Mouse (Mus musculus) heart, postnatal 14 days (tissue): ENCODE data around the gene Trpm8. TPM values are rescaled to one million over a fixed set of nuclear protein-coding genes. Genes with fewer than 3 reads are reported as not detected.

Experiments used
- DNase-seq, 2 experiments: peaks; one replicate each; pipeline ENCODE4 v3.0.0; 2021 to 2022
- intact Hi-C: fragments of 180-260 bp; cut with DNase I; formaldehyde crosslinking; loops from one replicate; pipeline ENCODE4 v1.15.1; 2025
- total RNA-seq, 2 experiments: library from RNA; stranded (reverse); gene quantifications; 2 replicates each; pipeline ENCODE4 v1.2.3; 2021

Trpm8 gene
- total RNA-seq, 2 experiments from 2014 or later = not detected

GRCm38 (mm10) chr1:88418943-88419342 is 141.5 kb downstream of the Trpm8 start:
- intact Hi-C loops = no loop called here
- DNase-seq = no peak

- intact Hi-C loops = loop anchor here (5.0 kb wide), 1 partner anchor 775 kb away; no protein-coding TSS in a partner anchor
Observed at GRCm38 (mm10) chr1:88422045-88422444, 144.6 kb downstream of the Trpm8 start.

DNA sequence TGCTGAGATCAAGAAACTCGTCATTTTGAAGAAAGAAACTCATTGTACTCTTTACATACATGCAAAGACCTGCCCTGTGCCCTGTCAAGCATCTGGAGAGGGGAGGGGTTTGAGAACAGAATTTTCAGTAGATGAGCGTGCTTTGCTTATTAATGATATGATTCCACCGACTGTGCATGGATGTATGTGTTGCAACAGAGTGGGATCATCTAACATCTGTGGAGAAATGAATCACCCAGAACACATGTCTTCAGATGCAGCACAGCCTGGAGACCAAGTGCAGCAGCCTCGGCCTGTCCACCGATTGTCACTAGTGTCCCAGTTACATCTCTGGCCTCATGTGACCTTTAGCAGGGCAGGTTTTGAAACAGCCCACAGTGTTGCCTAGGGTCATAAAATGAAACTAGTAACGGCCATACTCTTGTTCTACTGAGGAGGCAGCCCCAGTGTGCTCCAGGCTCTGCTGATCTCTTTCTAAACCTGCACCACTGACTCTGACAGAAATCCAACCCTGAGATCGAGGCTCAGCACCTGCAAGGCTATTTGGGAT is 145.5 kb downstream of the Trpm8 start:
- intact Hi-C loops = loop anchor here (5.0 kb wide), 1 partner anchor 774 kb away; no protein-coding TSS in a partner anchor
- DNase-seq = no peak

More at GRCm38 (mm10) chr1:88422045-88422444, 144.6 kb downstream of the Trpm8 start:
- DNase-seq = no peak

GRCm38 (mm10) chr1:88424602-88425252 is 147.3 kb downstream of the Trpm8 start:
- intact Hi-C loops = loop anchor here (1.0 to 5.0 kb wide), 4 partner anchors 138 to 773 kb away; no protein-coding TSS in a partner anchor
- DNase-seq = peak; percentile 82 to 89

DNA sequence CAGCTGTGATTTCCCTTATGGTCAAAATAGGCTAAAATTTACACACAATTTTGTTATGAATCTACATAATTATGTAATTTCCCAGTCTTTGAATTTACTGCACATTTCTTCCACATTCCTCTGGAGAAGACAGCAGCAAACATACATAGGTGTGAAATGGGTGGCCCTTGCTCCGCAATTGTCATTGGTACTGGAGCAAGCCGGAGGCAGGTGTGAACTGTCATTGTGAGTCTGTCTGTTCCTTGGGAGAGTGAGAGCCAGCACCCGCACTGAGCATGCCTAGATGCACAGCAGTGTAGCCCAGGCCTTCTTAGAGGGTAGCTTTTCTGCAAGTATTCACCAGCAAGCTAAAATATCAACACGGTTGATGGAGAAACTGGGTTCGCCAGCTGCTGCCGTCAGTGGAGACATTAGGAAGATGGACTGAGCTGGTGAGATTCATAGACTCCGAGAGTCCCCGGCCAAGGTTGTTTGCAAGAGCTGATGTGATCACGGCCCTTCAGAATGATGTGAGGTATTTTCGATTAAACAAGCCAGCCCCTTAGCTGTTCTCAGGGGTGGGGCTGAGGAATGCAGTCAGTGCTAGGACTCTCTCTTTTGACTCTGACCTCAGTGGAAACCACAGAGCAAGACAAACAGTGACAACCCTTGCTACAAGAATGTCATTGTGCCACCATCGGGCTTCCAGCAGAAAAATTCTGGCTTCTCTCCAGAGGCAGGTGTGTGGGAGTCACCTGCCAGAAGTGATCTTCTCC is 150.7 kb downstream of the Trpm8 start:
- DNase-seq = no peak
- intact Hi-C loops = no loop called here

- DNase-seq = no peak
- intact Hi-C loops = no loop called here
Observed at GRCm38 (mm10) chr1:88429413-88429812, 152.0 kb downstream of the Trpm8 start.

DNA sequence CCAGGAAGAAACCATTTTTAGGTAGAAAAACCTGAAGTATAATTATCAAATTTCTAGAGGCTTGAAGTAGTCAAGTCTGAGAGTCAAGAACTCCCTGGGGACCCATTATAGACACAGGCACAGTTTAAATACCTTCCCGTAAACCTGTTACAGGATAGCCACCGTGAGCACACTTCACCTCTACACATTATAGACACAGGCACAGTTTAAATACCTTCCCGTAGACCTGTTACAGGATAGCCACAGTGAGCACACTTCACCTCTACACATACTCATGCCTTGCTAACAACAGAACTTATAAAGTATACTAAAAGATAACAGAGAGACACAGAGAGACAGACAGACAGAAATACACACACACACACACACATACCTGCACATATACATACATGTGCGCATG is 153.8 kb downstream of the Trpm8 start:
- intact Hi-C loops = no loop called here
- no peak for DNase-seq

DNA sequence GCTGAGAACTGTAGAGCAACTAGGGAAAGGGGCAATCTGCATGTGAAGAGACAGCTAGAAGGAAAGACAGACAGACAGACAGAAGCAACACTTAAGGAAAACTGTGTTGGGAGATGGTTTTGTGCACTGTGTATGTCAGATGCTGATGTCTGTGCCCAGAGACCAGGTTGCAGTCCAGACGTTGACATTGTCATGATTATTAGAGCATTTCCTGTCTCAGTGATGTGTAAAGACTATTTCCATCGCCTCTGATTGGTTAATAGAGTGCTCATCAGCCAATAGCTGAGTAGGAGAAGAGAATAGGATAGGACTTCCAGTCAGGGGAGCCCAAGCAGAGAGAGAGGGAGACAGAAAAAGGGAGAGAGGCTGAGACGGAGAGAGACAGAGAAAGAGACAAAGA is 155.1 kb downstream of the Trpm8 start:
- intact Hi-C loops = no loop called here
- DNase-seq = no peak

DNA sequence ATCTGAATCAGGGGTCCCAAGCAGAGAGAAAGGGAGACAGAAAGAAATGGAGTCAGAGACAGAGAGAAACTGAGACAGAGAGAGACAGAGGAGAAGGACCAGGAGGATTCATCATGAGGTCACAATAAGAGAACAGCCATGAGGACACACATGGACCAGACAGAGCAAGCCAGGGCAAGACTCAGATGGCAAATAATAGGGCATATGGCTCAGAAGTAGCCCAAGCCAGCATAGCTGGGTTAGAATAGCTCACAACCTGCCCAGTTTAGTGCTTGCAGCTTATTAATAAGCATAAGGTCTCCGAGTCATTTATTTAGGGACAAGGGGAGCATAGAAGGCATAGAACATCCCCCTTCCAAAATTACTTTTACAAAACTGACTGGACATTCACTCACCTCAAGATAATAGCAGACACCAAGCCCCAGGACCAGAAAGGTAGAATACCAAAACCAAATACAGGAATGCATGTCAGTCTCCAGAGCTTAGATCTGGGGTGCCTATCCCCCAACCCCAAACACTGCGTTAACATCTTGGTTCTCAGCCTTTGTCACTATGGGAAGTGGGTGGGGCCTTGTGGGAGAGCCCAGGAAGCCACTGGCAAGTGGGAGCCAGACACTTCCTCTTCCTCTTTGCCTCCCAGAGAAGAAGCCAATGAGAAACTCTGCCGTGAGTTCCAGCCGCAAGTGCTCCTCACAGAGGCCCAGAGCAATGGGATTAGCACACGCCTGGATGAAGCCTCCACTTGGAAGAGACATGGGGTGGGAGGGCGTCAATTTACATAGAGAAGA is 155.8 kb downstream of the Trpm8 start:
- DNase-seq = no peak
- intact Hi-C loops = no loop called here

GRCm38 (mm10) chr1:88434057-88434456 is 156.6 kb downstream of the Trpm8 start:
- intact Hi-C loops = no loop called here
- no peak for DNase-seq

DNA sequence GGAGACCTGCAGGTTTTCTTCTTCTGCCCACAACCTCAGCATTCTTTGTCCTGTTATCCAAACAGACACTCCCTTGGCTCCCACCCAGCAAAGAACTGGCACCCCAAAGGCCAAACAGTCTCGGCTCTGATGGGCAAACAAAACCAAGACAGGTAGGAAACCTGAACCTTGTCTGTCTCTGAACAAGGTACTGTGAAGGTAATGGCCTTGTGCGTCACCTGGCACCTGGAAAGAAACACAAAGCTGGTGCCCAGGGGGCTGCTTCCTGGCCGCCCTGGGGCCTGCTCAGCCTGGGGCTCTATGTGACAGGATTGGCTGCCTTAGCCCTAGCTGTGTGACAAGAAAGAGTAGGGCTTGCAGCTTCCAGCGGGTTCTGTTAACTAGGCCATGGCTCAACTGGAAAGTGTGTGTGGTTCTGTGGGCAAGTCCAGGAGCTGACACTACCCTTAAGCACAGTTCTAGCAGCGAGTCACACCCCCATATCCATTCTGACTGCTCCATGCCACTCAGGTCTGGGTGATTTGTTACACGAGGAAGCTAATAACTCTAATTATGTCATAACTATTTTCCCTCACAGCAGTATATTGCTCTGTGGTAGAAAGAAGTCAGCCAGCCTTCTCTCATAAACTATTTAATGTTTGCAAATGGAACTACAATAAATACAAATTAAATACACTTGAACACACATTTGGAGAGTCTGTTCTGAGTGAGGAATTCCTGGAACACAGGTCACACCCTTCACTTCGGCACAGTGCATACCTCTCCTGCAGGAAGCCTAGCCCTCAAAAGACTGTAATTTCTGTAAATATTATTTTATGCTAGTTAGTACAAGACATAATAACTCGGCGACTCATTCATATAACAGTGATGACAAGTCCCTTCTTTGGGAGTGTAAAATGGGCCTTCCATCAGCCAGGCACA is 160.0 kb downstream of the Trpm8 start:
- DNase-seq = no peak
- intact Hi-C loops = no loop called here

Other genes with a start within 250 kb of the Trpm8 start
- gene Ugt1a10, start 222.3 kb upstream of the Trpm8 start, total RNA-seq = not detected
- not detected for gene Ugt1a9, start 206.9 kb upstream of the Trpm8 start, total RNA-seq
- not detected for gene Ugt1a8, start 189.8 kb upstream of the Trpm8 start, total RNA-seq
- gene Ugt1a7c, start 182.6 kb upstream of the Trpm8 start, total RNA-seq = 1 to 10 TPM; 2.2 TPM
- gene Ugt1a6b, start 174.4 kb upstream of the Trpm8 start, total RNA-seq = under 1 TPM; 0.34 to 0.96 TPM
- 1 to 10 TPM; 3.8 to 5.7 TPM for gene Ugt1a6a, start 142.9 kb upstream of the Trpm8 start, total RNA-seq
- under 1 TPM; 0.34 to 0.50 TPM for gene Ugt1a5, start 111.6 kb upstream of the Trpm8 start, total RNA-seq
- not detected for gene Ugt1a2, start 77.1 kb upstream of the Trpm8 start, total RNA-seq
- under 1 TPM; 0.45 to 0.56 TPM for gene Dnajb3, start 71.9 kb upstream of the Trpm8 start, total RNA-seq
- gene Ugt1a1, start 65.7 kb upstream of the Trpm8 start, total RNA-seq = not detected
- gene Mroh2a, start 50.7 kb upstream of the Trpm8 start, total RNA-seq = under 1 TPM; 0.07 to 0.15 TPM
- gene Hjurp, start within 50 bp of the Trpm8 start, total RNA-seq = 10 to 100 TPM; 25.4 to 32.1 TPM
- gene Spp2, start 129.3 kb downstream of the Trpm8 start, total RNA-seq = not detected
- gene Glrp1, start 232.4 kb downstream of the Trpm8 start, total RNA-seq = not detected